Mouse (Mus musculus): ENCODE data around the gene 1810010H24Rik. TPM values are rescaled to one million over a fixed set of nuclear protein-coding genes. Genes with fewer than 3 reads are reported as not detected.
"Not testable (repeated sequence)": the region's sequence is repeated elsewhere in the genome, so short reads cannot be mapped to it uniquely, and the experiment has no call there.

The 1810010H24Rik gene
- total and polyA plus RNA-seq, 3 experiments, result 0.42 to 2.5 TPM; not detected in 1

GRCm38 (mm10) chr11:107019318-107019717 lies 6.2 kb upstream of the 1810010H24Rik start:
- Histone ChIP-seq H3K9me3 (replicated peaks; ENCODE audit: insufficient read depth, low read length) (no peaks in the 10 kb centered on the region), H3K27ac (ENCODE audit: control insufficient read depth, low read depth, low read length) (no peak overlapping the region), H3K4me3 (ENCODE audit: control insufficient read depth in 1 of 2, insufficient read depth in 1 of 2, low read depth in 2 of 2, low read length in 2 of 2) (no peak overlapping the region), H3K9ac (ENCODE audit: control insufficient read depth, low read depth, low read length, poor library complexity, severe bottlenecking) (no peak overlapping the region), H3K79me2 (ENCODE audit: control insufficient read depth, insufficient read depth, low read length, poor library complexity) (no peaks in the 10 kb centered on the region; the same call in 1 of the 2 replicates), H3K36me3 (ENCODE audit: control insufficient read depth in 1 of 2, insufficient read depth in 2 of 2, low read length in 2 of 2) (peaks cover 0 to 7% of the 10 kb centered on the region in 2 experiments; a peak in 2 of 4 replicates), H3K4me1 (ENCODE audit: control insufficient read depth in 1 of 2, insufficient read depth in 2 of 2, low read length in 2 of 2) (no peaks in the 10 kb centered on the region; a peak in 1 of 4 replicates), H3K27me3 (ENCODE audit: control insufficient read depth in 1 of 2, insufficient read depth in 2 of 2, low read length in 2 of 2) (no peaks in the 10 kb centered on the region)
- no peak for DNase-seq (ENCODE audit: low read depth, low spot score)
- no peak for TF ChIP-seq MYC (IDR thresholded peaks at IDR 0.05; ENCODE audit: low read depth, low read length)
- TF ChIP-seq TCF12 (IDR thresholded peaks at IDR 0.05; ENCODE audit: low read depth, low read length), result no peak
- TF ChIP-seq ZC3H11A (IDR thresholded peaks at IDR 0.05; ENCODE audit: low read depth, low read length), result no peak
- TF ChIP-seq MAZ (IDR thresholded peaks at IDR 0.05; ENCODE audit: low read depth, low read length), result no peak
- TF ChIP-seq USF1 (IDR thresholded peaks at IDR 0.05; ENCODE audit: low read depth, low read length), result no peak
- no peak for TF ChIP-seq ZKSCAN1 (IDR thresholded peaks at IDR 0.05; ENCODE audit: low read depth, low read length)
- no peak for TF ChIP-seq HCFC1 (IDR thresholded peaks at IDR 0.05; ENCODE audit: low read depth, low read length)
- no peak for TF ChIP-seq TBP (IDR thresholded peaks at IDR 0.05; ENCODE audit: low read depth, low read length)
- TF ChIP-seq USF2 (IDR thresholded peaks at IDR 0.05; ENCODE audit: borderline replicate concordance in 1 of 2, insufficient read depth in 1 of 2, low read depth in 1 of 2, low read length in 2 of 2), result no peak
- TF ChIP-seq POLR2AphosphoS5 (IDR thresholded peaks at IDR 0.05; ENCODE audit: borderline replicate concordance, low read depth, low read length), result no peak
- no peak for TF ChIP-seq GABPA (IDR thresholded peaks at IDR 0.05; ENCODE audit: low read depth, low read length)
- no peak for TF ChIP-seq BHLHE40 (IDR thresholded peaks at IDR 0.05; ENCODE audit: borderline replicate concordance, low read depth, low read length)

- not testable (repeated sequence) for H3K79me2 ChIP-seq (ENCODE audit: control insufficient read depth, insufficient read depth, low read length, poor library complexity); H3K27ac ChIP-seq (ENCODE audit: control insufficient read depth, low read depth, low read length); H3K27me3 ChIP-seq (ENCODE audit: control insufficient read depth in 1 of 2, insufficient read depth in 2 of 2, low read length in 2 of 2); H3K4me3 ChIP-seq (ENCODE audit: control insufficient read depth in 1 of 2, insufficient read depth in 1 of 2, low read depth in 2 of 2, low read length in 2 of 2); H3K9me3 ChIP-seq (replicated peaks; ENCODE audit: insufficient read depth, low read length); H3K4me1 ChIP-seq (ENCODE audit: control insufficient read depth in 1 of 2, insufficient read depth in 2 of 2, low read length in 2 of 2); H3K9ac ChIP-seq (ENCODE audit: control insufficient read depth, low read depth, low read length, poor library complexity, severe bottlenecking); DNase-seq (ENCODE audit: low read depth, low spot score); H3K36me3 ChIP-seq (ENCODE audit: control insufficient read depth in 1 of 2, insufficient read depth in 2 of 2, low read length in 2 of 2)
- peak; percentile 86 for TF ChIP-seq TBP (IDR thresholded peaks at IDR 0.05; ENCODE audit: low read depth, low read length)
These were observed 5.8 kb upstream of the 1810010H24Rik start for GRCm38 (mm10) chr11:107019722-107020121.

- Histone ChIP-seq H3K79me2 (ENCODE audit: control insufficient read depth, insufficient read depth, low read length, poor library complexity) (no peaks in the 10 kb centered on the region; the same call in 1 of the 2 replicates), H3K27me3 (ENCODE audit: control insufficient read depth in 1 of 2, insufficient read depth in 2 of 2, low read length in 2 of 2) (no peaks in the 10 kb centered on the region)
- TF ChIP-seq MAFK (IDR thresholded peaks at IDR 0.05; ENCODE audit: borderline replicate concordance, low read depth, low read length), result no peak
- TF ChIP-seq NRF1 (IDR thresholded peaks at IDR 0.05; ENCODE audit: insufficient read depth, low read depth, low read length, poor library complexity, severe bottlenecking), result no peak
- no peak for TF ChIP-seq CTCF (IDR thresholded peaks at IDR 0.05 in 2 of 3, conservative IDR thresholded peaks at IDR 0.05 in 1 of 3; ENCODE audit: control insufficient read depth in 1 of 3, insufficient read depth in 1 of 3, low read depth in 2 of 3, low read length in 3 of 3, poor library complexity in 1 of 3, severe bottlenecking in 1 of 3)
- TF ChIP-seq ZNF384 (IDR thresholded peaks at IDR 0.05; ENCODE audit: low read depth, low read length), result no peak
- TF ChIP-seq CHD2 (IDR thresholded peaks at IDR 0.05; ENCODE audit: low read length), result no peak
- TF ChIP-seq SIN3A (IDR thresholded peaks at IDR 0.05; ENCODE audit: low read length), result no peak
- TF ChIP-seq RCOR1 (IDR thresholded peaks at IDR 0.05; ENCODE audit: low read depth, low read length), result no peak
- TF ChIP-seq SMC3 (IDR thresholded peaks at IDR 0.05; ENCODE audit: low read depth, low read length), result no peak
- TF ChIP-seq ZKSCAN1 (IDR thresholded peaks at IDR 0.05; ENCODE audit: low read depth, low read length), result no peak
- TF ChIP-seq EP300 (IDR thresholded peaks at IDR 0.05; ENCODE audit: low read depth in 1 of 2, low read length in 2 of 2), result no peak
- no peak for TF ChIP-seq USF1 (IDR thresholded peaks at IDR 0.05; ENCODE audit: low read depth, low read length)
- no peak for TF ChIP-seq GATA1 (IDR thresholded peaks at IDR 0.05; ENCODE audit: low read depth, low read length)
- TF ChIP-seq TAL1 (IDR thresholded peaks at IDR 0.05; ENCODE audit: low read length), result no peak
- no peak for TF ChIP-seq ZMIZ1 (IDR thresholded peaks at IDR 0.05; ENCODE audit: low read depth, low read length)
- TF ChIP-seq CHD1 (IDR thresholded peaks at IDR 0.05; ENCODE audit: low read depth, low read length), result no peak
- TF ChIP-seq GABPA (IDR thresholded peaks at IDR 0.05; ENCODE audit: low read depth, low read length), result no peak
These were observed 3.3 kb upstream of the 1810010H24Rik start for GRCm38 (mm10) chr11:107022050-107022683.

More at GRCm38 (mm10) chr11:107022050-107022683, 3.3 kb upstream of the 1810010H24Rik start:
- H3K9ac ChIP-seq (ENCODE audit: control insufficient read depth, low read depth, low read length, poor library complexity, severe bottlenecking), result no peak overlapping the region
- DNase-seq (ENCODE audit: low read depth, low spot score), result no peak
- H3K9me3 ChIP-seq (replicated peaks; ENCODE audit: insufficient read depth, low read length), result no peaks in the 10 kb centered on the region
- H3K4me3 ChIP-seq (ENCODE audit: control insufficient read depth in 1 of 2, insufficient read depth in 1 of 2, low read depth in 2 of 2, low read length in 2 of 2), result no peak overlapping the region
- H3K27ac ChIP-seq (ENCODE audit: control insufficient read depth, low read depth, low read length), result no peak overlapping the region
- peaks cover 0 to 11% of the 10 kb centered on the region in 2 experiments; a peak in 2 of 4 replicates for H3K36me3 ChIP-seq (ENCODE audit: control insufficient read depth in 1 of 2, insufficient read depth in 2 of 2, low read length in 2 of 2)
- H3K4me1 ChIP-seq (ENCODE audit: control insufficient read depth in 1 of 2, insufficient read depth in 2 of 2, low read length in 2 of 2), result peaks cover 7 to 14% of the 10 kb centered on the region in 2 experiments

Measured in MEL (cell line).